Mouse (Mus musculus) midbrain, embryonic 11.5 days (tissue): ENCODE measurements around the gene Mmp23. TPM values are rescaled to one million over a fixed set of nuclear protein-coding genes. Genes with fewer than 3 reads are reported as not detected.

Source experiments
- ATAC-seq: fragments of 200-750 bp; cut with Nextera tagmentation; 2 replicates; pipeline ENCODE4 v1.8.0; 2017; ENCODE audit warnings: moderate TSS enrichment, moderate library complexity; ENCODE audit not compliant: low FRiP score
- DNase-seq: peaks from one replicate; pipeline ENCODE4 v3.0.0; 2015; ENCODE audit warnings: low spot score; ENCODE audit errors: missing footprints
- H3K27ac ChIP-seq: fragments of 300-500 bp; sonication (generic); 2 replicates; pipeline ENCODE4 v1.5.1; 2014; ENCODE audit warnings: low read depth, low read length
- H3K27me3 ChIP-seq: fragments of 300-500 bp; sonication (generic); 2 replicates; pipeline ENCODE4 v1.6.1; 2014; ENCODE audit warnings: mild to moderate bottlenecking, low read length, moderate library complexity, mixed read lengths; ENCODE audit not compliant: control insufficient read depth, insufficient read depth
- H3K36me3 ChIP-seq: fragments of 300-500 bp; sonication (generic); 2 replicates; pipeline ENCODE4 v1.6.1; 2014; ENCODE audit warnings: mild to moderate bottlenecking, low read length, moderate library complexity, mixed read lengths; ENCODE audit not compliant: control insufficient read depth, insufficient read depth
- H3K4me1 ChIP-seq: fragments of 300-500 bp; sonication (generic); 2 replicates; pipeline ENCODE4 v1.6.1; 2014; ENCODE audit warnings: low read length; ENCODE audit not compliant: control insufficient read depth, insufficient read depth
- H3K4me2 ChIP-seq: fragments of 300-500 bp; sonication (generic); 2 replicates; pipeline ENCODE4 v1.6.1; 2014; ENCODE audit warnings: mild to moderate bottlenecking, moderate library complexity
- H3K4me3 ChIP-seq: fragments of 300-500 bp; sonication (generic); 2 replicates; pipeline ENCODE4 v1.5.1; 2014; ENCODE audit warnings: low read depth, low read length
- H3K9ac ChIP-seq: fragments of 300-500 bp; sonication (generic); 2 replicates; pipeline ENCODE4 v1.6.1; 2014; ENCODE audit warnings: low read length
- H3K9me3 ChIP-seq: fragments of 300-500 bp; sonication (generic); 2 replicates; pipeline ENCODE4 v1.6.1; 2016; ENCODE audit warnings: low read length; ENCODE audit not compliant: control insufficient read depth
- WGBS: fragments of 180-500 bp; shearing (Covaris S2); extraction: QIAGEN DNeasy Blood & Tissue Kit; methylation state at CpG from one replicate; pipeline ENCODE4 v1.1.7; 2014; 5-methylcytosine and 5-hydroxymethylcytosine counted together
- polyA plus RNA-seq: library from polyadenylated mRNA; unstranded; fragments of >200 nt; fragmentation: Nextera tagmentation; extraction: Ambion mirVana; gene quantifications from 2 replicates; pipeline ENCODE4 v1.2.1, GENCODE M21; 2014

Mmp23 gene
- polyA plus RNA-seq, 1 experiment from 2014 or later, result 4.1 TPM

DNA sequence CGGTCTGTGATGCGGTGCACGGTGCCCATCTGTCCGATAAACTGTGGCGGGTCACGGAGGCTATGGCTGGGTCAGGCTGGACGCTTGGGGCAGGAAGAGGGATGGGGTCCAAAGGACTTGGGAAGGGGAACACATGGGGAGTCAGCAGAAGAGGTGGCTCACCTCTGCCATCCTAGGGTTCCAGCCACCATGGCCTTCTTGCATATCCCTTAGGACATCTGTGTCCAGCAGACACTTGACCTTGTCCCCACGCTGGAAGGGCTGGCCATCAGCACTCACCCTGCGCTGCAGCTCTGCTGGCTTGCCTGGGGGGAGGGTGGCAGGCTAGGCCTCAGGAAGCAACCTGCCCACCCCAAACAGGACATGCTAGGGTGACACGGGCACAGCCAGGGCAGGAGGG lies 5.8 kb upstream of the Mmp23 start:
- Histone ChIP-seq H3K9me3 (no peaks in the 10 kb centered on the region), H3K4me2 (no peak overlapping the region), H3K27me3 (peaks cover 24% of the 10 kb centered on the region), H3K4me1 (peaks cover 10% of the 10 kb centered on the region), H3K27ac (no peak overlapping the region), H3K4me3 (no peak overlapping the region), H3K36me3 (no peaks in the 10 kb centered on the region), H3K9ac (no peak overlapping the region)
- DNase-seq (no peak), ATAC-seq (no peak)
- 92% methylated on average over 8 of the region's 10 CpGs for WGBS

DNA sequence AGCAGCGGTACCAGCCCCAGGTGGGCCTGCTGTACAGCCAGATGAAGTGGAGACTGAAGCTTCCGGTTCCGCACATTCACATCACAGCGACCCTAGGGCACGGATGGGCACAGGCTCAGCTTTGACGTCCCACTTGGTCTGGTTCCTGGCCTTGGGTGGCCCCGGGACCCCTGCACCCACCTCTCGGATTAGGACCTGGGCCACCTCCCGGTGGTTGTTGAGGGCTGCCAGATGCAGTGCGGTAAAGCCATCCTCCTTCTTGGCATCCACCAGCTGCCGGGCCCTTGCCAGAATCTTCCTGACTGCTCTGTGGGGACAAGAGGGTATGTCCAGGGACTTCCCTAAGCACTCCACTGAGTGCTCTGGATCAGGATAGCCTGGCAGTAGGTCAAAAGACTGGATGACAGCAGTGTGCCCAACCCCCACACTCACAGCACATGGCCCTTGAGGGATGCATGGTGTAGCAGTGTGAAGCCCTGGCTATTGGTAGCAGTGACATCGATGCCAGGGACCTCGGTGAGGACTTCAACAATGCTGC lies 3.1 kb upstream of the Mmp23 start:
- Histone ChIP-seq H3K4me3 (no peak overlapping the region), H3K4me1 (peaks cover 23% of the 10 kb centered on the region), H3K4me2 (no peak overlapping the region), H3K9ac (no peak overlapping the region), H3K9me3 (no peaks in the 10 kb centered on the region), H3K27me3 (peaks cover 50% of the 10 kb centered on the region), H3K36me3 (peaks cover under 1% of the 10 kb centered on the region; the same call in 1 of the 2 replicates), H3K27ac (no peak overlapping the region)
- DNase-seq (no peak), ATAC-seq (no peak)
- WGBS, result 92% methylated on average over 13 of the region's 13 CpGs

DNA sequence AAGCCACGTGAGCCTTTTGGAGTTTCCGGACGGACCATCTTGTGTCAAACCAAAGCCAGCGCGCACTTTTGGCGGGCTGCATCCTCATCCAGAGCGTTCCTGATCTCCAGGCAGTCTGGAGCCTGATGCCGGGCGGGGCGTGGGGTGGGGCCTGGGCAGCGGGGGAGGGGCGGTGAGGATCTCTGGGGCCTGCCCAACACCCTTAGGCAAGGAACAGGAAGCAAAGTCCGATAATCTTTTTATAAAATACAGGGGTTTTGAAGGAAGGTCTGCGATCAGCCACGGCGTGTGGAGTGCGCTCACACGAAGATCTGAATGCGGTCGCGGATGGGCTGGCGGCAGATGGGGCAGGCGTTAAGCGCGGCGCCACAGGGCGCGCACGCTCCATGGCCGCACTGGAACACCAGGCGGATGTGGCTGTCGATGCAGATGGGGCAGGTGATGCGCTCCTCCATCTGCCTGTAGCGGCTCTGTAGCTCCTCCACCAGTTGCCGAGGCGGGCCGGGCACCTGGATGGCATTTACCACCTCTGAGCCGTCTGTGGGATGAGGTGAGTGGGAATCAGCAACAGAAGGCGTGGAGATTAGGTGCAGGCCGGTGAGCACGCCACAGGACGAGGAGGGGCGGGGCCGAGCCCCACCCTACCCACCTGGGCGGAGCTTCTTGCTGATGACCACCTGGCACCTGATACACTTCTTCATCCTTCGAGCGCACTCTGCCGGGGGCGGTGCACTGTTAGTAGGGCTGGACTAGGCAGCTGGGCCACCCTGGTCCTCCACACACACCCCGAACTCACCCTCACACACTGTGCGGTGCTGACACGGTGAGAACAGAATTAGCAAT lies 1.5 kb upstream of the Mmp23 start:
- H3K4me1 ChIP-seq, result peaks cover 23% of the 10 kb centered on the region
- H3K36me3 ChIP-seq, result peaks cover 10% of the 10 kb centered on the region
- no peaks in the 10 kb centered on the region for H3K9me3 ChIP-seq
- H3K4me2 ChIP-seq, result peak overlapping the region; percentile 72
- H3K4me3 ChIP-seq, result peak overlapping the region; percentile 34
- peak; percentile 47 for ATAC-seq
- H3K27me3 ChIP-seq, result peaks cover 55% of the 10 kb centered on the region
- WGBS, result 1% methylated on average over 52 of the region's 52 CpGs
- peak; percentile 93 for DNase-seq
- H3K9ac ChIP-seq, result peak overlapping the region; percentile 29; the same call in 1 of the 2 replicates
- no peak overlapping the region for H3K27ac ChIP-seq

DNA sequence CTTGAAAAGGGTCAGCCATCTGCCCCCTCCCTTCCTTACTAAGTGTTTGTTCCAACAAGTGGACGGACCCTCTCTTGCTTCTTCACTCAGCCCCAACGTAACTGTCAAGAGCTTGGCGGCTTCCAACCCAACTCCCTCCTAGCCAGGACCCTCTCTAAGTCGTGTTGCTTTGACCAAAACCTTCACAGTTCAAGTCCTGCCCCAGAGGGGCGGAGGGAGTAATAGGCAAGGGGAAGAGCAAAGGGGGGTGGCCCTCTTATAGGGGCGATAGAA lies 935 bp upstream of the Mmp23 start:
- H3K27ac ChIP-seq, result no peak overlapping the region
- H3K4me2 ChIP-seq, result peak overlapping the region; percentile 72
- H3K27me3 ChIP-seq, result peaks cover 55% of the 10 kb centered on the region
- H3K9ac ChIP-seq, result peak overlapping the region; percentile 29
- H3K4me3 ChIP-seq, result peak overlapping the region; percentile 34; the same call in 1 of the 2 replicates
- peaks cover 15% of the 10 kb centered on the region for H3K36me3 ChIP-seq
- 0% methylated on average over 6 of the region's 6 CpGs for WGBS
- ATAC-seq (0 out of 2 replicates have a peak, but pooled peaks have one; percentile 10), DNase-seq (no peak)
- H3K9me3 ChIP-seq, result no peaks in the 10 kb centered on the region
- H3K4me1 ChIP-seq, result peaks cover 23% of the 10 kb centered on the region

DNA sequence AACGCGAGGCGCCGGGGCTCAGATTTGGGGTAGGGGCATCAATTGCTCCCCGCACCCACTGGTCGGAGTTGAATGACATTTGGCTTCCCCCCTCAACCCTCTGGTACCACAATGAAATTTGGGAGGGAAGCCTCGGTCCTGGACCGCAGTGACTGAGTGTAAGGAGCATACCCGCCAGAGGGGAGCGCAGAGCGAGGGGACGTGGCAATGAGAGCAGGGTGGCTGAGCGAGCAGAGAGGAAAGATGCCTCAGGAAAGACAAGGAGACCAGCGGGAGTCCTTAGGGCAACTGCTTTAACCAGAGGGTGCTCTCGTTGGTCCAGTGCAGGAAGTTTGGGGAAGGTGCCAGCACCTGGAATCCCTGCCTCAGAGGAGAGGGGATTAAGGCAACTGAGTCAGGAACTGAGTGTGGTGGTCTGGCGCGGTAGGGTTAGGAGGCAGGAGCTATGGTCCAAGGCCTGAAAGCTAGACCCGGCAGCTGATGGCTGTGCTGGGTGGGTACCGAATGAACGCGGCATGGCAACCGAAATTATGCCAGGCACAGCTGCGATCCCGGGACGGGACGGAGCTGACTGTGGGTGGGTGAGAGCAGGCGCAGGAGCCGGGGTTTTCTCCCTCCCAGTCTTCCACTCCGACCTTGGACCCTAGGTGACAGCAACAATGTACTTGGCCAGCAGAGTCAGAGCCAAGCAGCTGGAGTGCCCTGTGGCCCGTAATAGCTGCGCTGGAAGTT lies 433 bp upstream of the Mmp23 start:
- under 1% methylated on average over 31 of the region's 31 CpGs for WGBS
- ATAC-seq (peak; percentile 43), DNase-seq (peak; percentile 95)
- Histone ChIP-seq H3K9ac (peak overlapping the region; percentile 60), H3K4me3 (peak overlapping the region; percentile 34), H3K27me3 (peaks cover 55% of the 10 kb centered on the region), H3K36me3 (peaks cover 20% of the 10 kb centered on the region), H3K9me3 (no peaks in the 10 kb centered on the region), H3K4me2 (peak overlapping the region; percentile 72), H3K27ac (no peak overlapping the region), H3K4me1 (peaks cover 23% of the 10 kb centered on the region)

DNA sequence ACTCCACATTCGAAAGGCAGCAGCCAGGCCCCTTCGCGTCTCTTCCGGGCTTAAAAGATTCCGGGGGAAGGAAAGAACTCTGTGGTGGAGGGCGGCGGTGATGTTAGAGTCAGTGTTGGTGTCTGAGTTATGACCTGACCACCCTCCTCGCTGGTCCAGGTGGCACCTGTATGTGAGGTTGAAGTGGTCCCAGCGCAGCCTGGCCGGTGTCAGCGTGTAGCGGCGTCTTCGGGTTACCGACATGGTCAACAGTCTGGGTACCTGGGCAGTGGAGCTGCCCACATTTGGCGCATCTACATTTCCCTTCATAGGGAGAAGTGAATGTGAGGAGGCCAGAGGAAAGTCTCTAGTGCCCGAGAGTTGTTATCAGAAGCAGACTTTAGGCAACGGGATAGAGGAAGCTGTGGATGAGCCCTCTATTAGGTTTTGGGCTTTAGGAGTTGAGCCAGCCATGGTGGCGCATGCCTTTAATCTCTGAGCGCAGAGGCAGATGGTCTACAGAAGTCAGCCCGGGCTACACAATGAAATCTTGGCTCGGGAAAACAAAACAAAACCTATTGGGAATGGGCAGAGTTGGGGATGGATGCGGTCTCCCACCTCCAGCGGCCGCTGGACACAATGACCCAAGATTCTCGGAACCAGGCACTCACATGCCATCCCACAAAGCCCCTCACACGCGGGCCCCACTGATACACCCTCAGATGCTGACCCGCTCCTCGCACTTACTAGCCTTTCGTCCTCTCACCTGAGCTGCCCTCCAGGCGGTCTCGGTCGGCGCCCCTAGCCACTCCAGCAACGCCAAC lies 700 bp downstream of the Mmp23 start:
- peak overlapping the region; percentile 34 for H3K4me3 ChIP-seq
- peak; percentile 90 for DNase-seq
- peaks cover 27% of the 10 kb centered on the region for H3K36me3 ChIP-seq
- no peaks in the 10 kb centered on the region for H3K9me3 ChIP-seq
- peak overlapping the region; percentile 60 for H3K9ac ChIP-seq
- WGBS, result 21% methylated on average over 36 of the region's 36 CpGs
- H3K4me2 ChIP-seq, result peak overlapping the region; percentile 72
- peaks cover 55% of the 10 kb centered on the region for H3K27me3 ChIP-seq
- H3K4me1 ChIP-seq, result peaks cover 23% of the 10 kb centered on the region
- H3K27ac ChIP-seq, result no peak overlapping the region
- ATAC-seq, result no peak

DNA sequence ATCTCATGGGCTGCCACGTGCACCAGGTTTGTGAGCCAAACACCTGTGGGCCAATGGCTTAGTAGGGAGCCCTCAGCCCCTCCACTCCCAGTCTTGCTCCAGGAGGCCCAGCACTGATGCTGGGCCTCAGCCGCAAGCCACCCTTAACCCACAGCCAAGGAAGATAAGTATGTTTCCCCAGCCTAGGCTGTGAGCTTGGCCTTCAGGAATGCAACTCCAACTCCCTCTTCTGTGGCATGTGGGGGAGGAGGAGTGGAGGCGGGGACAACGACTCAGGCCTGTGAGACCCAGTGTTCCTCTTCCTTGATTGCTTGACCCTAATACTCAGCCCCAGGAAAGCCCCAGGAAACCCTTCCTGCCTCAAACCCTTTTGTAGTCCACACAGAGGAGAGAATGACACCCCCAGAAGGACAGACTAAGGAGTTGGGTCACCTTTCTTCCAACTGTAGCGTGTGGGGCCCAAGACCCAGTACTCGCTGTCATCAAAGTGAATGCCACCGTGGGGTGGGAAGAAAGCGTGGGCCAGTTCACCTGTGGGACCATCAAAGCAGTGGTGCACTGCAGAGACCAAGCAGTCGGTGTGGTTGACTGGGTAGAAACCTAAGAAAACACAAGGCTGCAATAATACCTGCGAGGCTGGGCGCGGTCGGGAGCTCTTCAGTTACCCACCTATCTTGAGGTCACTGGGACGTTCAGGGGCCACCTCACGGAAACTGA lies 1.5 kb downstream of the Mmp23 start:
- no peak overlapping the region for H3K4me3 ChIP-seq
- H3K9ac ChIP-seq, result no peak overlapping the region
- DNase-seq (no peak), ATAC-seq (no peak)
- no peak overlapping the region for H3K27ac ChIP-seq
- no peak overlapping the region for H3K4me2 ChIP-seq
- peaks cover 31% of the 10 kb centered on the region for H3K36me3 ChIP-seq
- peaks cover 23% of the 10 kb centered on the region for H3K4me1 ChIP-seq
- no peaks in the 10 kb centered on the region for H3K9me3 ChIP-seq
- H3K27me3 ChIP-seq, result peaks cover 55% of the 10 kb centered on the region
- 71% methylated on average over 15 of the region's 15 CpGs for WGBS

DNA sequence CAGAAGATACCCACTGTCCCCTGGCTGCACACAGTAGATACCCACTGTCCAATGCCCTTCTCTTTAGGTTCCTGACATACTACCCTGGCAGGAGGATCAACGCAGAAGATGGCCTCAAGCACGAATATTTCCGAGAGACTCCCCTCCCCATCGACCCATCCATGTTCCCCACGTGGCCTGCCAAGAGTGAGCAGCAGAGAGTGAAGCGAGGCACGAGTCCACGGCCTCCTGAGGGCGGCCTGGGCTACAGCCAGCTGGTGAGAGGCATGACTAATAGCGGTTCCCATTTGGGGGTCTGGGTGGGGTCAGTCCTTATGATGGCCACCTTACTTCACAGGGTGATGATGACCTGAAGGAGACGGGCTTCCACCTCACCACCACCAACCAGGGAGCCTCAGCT lies 3.8 kb downstream of the Mmp23 start:
- Histone ChIP-seq H3K9me3 (no peaks in the 10 kb centered on the region), H3K27ac (no peak overlapping the region), H3K9ac (no peak overlapping the region), H3K36me3 (peaks cover 31% of the 10 kb centered on the region), H3K4me1 (peaks cover 17% of the 10 kb centered on the region), H3K4me2 (no peak overlapping the region), H3K27me3 (peaks cover 36% of the 10 kb centered on the region), H3K4me3 (no peak overlapping the region)
- ATAC-seq, result no peak
- WGBS, result 97% methylated on average over 11 of the region's 11 CpGs
- no peak for DNase-seq
